Comparison of ENCODE assay signal across 8 mouse cellular contexts in the genomic region with DNA sequence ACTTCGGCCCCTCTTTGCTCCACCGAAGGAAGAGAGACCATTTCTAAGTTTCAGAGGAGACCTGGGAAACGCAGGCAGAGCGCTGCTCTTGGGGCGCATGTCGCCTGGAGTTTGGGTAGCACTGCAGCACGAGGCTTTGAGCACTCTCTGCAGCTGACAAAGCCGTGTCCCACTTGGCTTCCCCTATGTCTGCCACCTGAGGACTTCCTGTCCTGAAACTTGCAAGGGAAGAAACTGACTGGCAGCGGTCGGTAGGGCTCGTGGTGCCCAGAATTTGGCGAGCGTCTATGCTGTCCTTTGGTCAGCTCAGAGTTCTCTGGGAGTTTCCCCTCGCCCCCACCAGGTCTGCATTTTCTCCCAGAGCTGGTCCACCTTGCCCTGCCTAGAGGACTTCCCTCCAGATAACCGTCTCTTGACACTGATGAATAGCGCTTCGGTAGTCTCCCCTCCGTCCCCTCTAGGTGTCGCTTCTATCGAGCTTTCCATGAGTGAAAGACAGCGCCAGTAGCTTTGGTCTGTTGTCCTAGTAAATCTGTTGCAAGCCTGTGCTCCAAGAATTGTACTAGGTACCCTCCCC. TPM values are rescaled to one million over a fixed set of nuclear protein-coding genes. Genes with fewer than 3 reads are reported as not detected.
DNase-seq lines count a peak whose midpoint lies in the region; ATAC-seq and TF ChIP-seq lines count a peak whose summit lies in the region.

No protein-coding gene starts in this region.

- H3K36me3 ChIP-seq in embryonic facial prominence, embryonic 11.5 days (replicated peaks; ENCODE audit: control insufficient read depth, insufficient read depth, low read depth, low read length), result no peaks in the 10 kb centered on the region
- no peaks in the 10 kb centered on the region for H3K36me3 ChIP-seq in heart, postnatal 0 days (replicated peaks; ENCODE audit: control insufficient read depth, insufficient read depth, low read length)
- no peaks in the 10 kb centered on the region for H3K36me3 ChIP-seq in lung, embryonic 14.5 days (ENCODE audit: insufficient read depth)

- ATAC-seq in embryonic facial prominence, embryonic 11.5 days (replicated peaks; ENCODE audit: insufficient number of reproducible peaks, low FRiP score, low TSS enrichment, low read depth), result no peak
- peak; percentile 42 for ATAC-seq in heart, postnatal 0 days (ENCODE audit: insufficient read depth, low read depth)
- no peak for ATAC-seq in lung, embryonic 14.5 days (ENCODE audit: insufficient read depth)
- ATAC-seq in megakaryocyte progenitor cell, adult 5-6 weeks (replicated peaks; ENCODE audit: poor library complexity), result no peak

- H3K4me1 ChIP-seq in embryonic facial prominence, embryonic 11.5 days (ENCODE audit: control insufficient read depth, insufficient read depth, low read length), result no peaks in the 10 kb centered on the region; the same call in 1 of the 2 replicates
- H3K4me1 ChIP-seq in heart, postnatal 0 days (ENCODE audit: control insufficient read depth, insufficient read depth), result 0 out of 2 replicates have a peak, but pooled peaks cover 12% of the 10 kb centered on the region
- no peaks in the 10 kb centered on the region for H3K4me1 ChIP-seq in lung, embryonic 14.5 days (ENCODE audit: insufficient read depth)

- peak overlapping the region; percentile 14; the same call in 1 of the 2 replicates for H3K4me3 ChIP-seq in embryonic facial prominence, embryonic 11.5 days (ENCODE audit: low read depth, low read length)
- peak overlapping the region; percentile 65 for H3K4me3 ChIP-seq in heart, postnatal 0 days (ENCODE audit: low read depth, low read length)
- peak overlapping the region; percentile 78 for H3K4me3 ChIP-seq in layer of hippocampus, adult 2 months
- H3K4me3 ChIP-seq in lung, embryonic 14.5 days (ENCODE audit: low read depth, low read length), result peak overlapping the region; percentile 54

- no peak for TF ChIP-seq EP300 in heart, postnatal 0 days (IDR thresholded peaks at IDR 0.05; ENCODE audit: low read depth)

- no peak overlapping the region for H3K27ac ChIP-seq in embryonic facial prominence, embryonic 11.5 days (replicated peaks; ENCODE audit: low read depth, low read length)
- H3K27ac ChIP-seq in heart, postnatal 0 days (ENCODE audit: low read depth), result no peak overlapping the region
- peak overlapping the region; percentile 91; the same call in 1 of the 2 replicates for H3K27ac ChIP-seq in layer of hippocampus, adult 2 months
- H3K27ac ChIP-seq in lung, embryonic 14.5 days (ENCODE audit: low read depth), result no peak overlapping the region

- TF ChIP-seq CTCF in heart, postnatal 0 days (IDR thresholded peaks at IDR 0.05; ENCODE audit: low read depth), result peak; percentile 64
- peak; percentile 81 for TF ChIP-seq CTCF in layer of hippocampus, adult 2 months (conservative IDR thresholded peaks at IDR 0.05)
- peak; percentile 67 for TF ChIP-seq CTCF in lung, embryonic 14.5 days (IDR thresholded peaks at IDR 0.05; ENCODE audit: low read depth)

- WGBS in embryonic facial prominence, embryonic 11.5 days, result 2% methylated on average over 21 of the region's 21 CpGs
- 2% methylated on average over 21 of the region's 21 CpGs for WGBS in heart, postnatal 0 days
- 1% methylated on average over 21 of the region's 21 CpGs for WGBS in lung, embryonic 14.5 days

- DNase-seq in adrenal gland, adult 2 months, result peak; percentile 51
- no peak for DNase-seq in adrenal gland, adult 8-10 months
- DNase-seq in embryonic facial prominence, embryonic 11.5 days (ENCODE audit: low spot score), result peak; percentile 76
- DNase-seq in heart, postnatal 0 days (ENCODE audit: low spot score), result peak; percentile 35
- DNase-seq in layer of hippocampus, adult 2 months (ENCODE audit: low spot score in 2 of 2), result peak; percentile 61 to 66
- peak; percentile 72 for DNase-seq in lung, embryonic 14.5 days
- DNase-seq in right cerebral cortex, postnatal 10 days (ENCODE audit: low spot score in 2 of 2), result peak; percentile 68 to 79

- no peaks in the 10 kb centered on the region for H3K9me3 ChIP-seq in embryonic facial prominence, embryonic 11.5 days (replicated peaks; ENCODE audit: control insufficient read depth, low read length)
- no peaks in the 10 kb centered on the region for H3K9me3 ChIP-seq in heart, postnatal 0 days (replicated peaks; ENCODE audit: control insufficient read depth, low read length)
- no peaks in the 10 kb centered on the region for H3K9me3 ChIP-seq in lung, embryonic 14.5 days (ENCODE audit: low read depth, low read length)

- peak overlapping the region; percentile 97 for H3K4me2 ChIP-seq in embryonic facial prominence, embryonic 11.5 days (ENCODE audit: low read depth, low read length)
- peak overlapping the region; percentile 98 for H3K4me2 ChIP-seq in heart, postnatal 0 days (ENCODE audit: low read depth, low read length)
- H3K4me2 ChIP-seq in lung, embryonic 14.5 days, result peak overlapping the region; percentile 89

- H3K9ac ChIP-seq in embryonic facial prominence, embryonic 11.5 days (replicated peaks; ENCODE audit: low read length), result no peak overlapping the region
- H3K9ac ChIP-seq in heart, postnatal 0 days (replicated peaks; ENCODE audit: low read depth, low read length), result no peak overlapping the region
- no peak overlapping the region for H3K9ac ChIP-seq in lung, embryonic 14.5 days

- peaks cover 35% of the 10 kb centered on the region for H3K27me3 ChIP-seq in embryonic facial prominence, embryonic 11.5 days (ENCODE audit: control insufficient read depth, insufficient read depth, low read length)
- peaks cover 35% of the 10 kb centered on the region for H3K27me3 ChIP-seq in heart, postnatal 0 days (ENCODE audit: control insufficient read depth, insufficient read depth, low read length)
- H3K27me3 ChIP-seq in lung, embryonic 14.5 days (ENCODE audit: insufficient read depth, low read length), result peaks cover 39% of the 10 kb centered on the region

RNA-seq across cellular contexts. Expression of gene Fstl4, which starts 1.3 kb away (rescaled TPM):
- 1 to 10 TPM in 1 of 2 experiments, under 1 TPM in 1; 0.79 to 1.1 TPM for total RNA-seq in adrenal gland, adult 2 months (2021)
- 0.57 and 0.61 TPM in 2 replicates for polyA plus RNA-seq in adrenal gland, adult 2 months (2012; rRNA removed)
- total RNA-seq in adrenal gland, adult 8-10 months (2022), result 1 to 10 TPM in 2 of 4 experiments, under 1 TPM in 2; 0.65 to 1.3 (median 0.95) TPM
- polyA plus RNA-seq in embryonic facial prominence, embryonic 11.5 days (2014; fragmentation: Nextera tagmentation; extraction: Ambion mirVana), result 1.0 and 2.5 TPM in 2 replicates
- 7.0 and 9.4 TPM in 2 replicates for total RNA-seq in heart, postnatal 0 days (2014; rRNA removed; ENCODE audit: low replicate concordance)
- polyA plus RNA-seq in heart, postnatal 0 days (2015; fragmentation: Nextera tagmentation; extraction: Ambion mirVana), result 6.2 and 6.3 TPM in 2 replicates
- 10 to 100 TPM; 13.8 to 14.8 TPM for total RNA-seq in layer of hippocampus, adult 2 months (2021)
- 7.8 and 8.5 TPM in 2 replicates for polyA plus RNA-seq in lung, embryonic 14.5 days (2014; fragmentation: Nextera tagmentation; extraction: Ambion mirVana)
- total RNA-seq in megakaryocyte progenitor cell, adult 5-6 weeks (2015), result 0.05 TPM in 1 of 2 replicates, not detected in the other
- 0.04 TPM in 1 of 2 replicates, not detected in the other for total RNA-seq in megakaryocyte progenitor cell, adult 5-6 weeks (2017)

Comparison
In these comparisons a context has a peak if more than half of its experiments do, and no peak if none do; other contexts are left out.
1. H3K4me3 ChIP-seq: peak in every context shown above with its lines; median percentile 78 in layer of hippocampus, adult 2 months; 65 in heart, postnatal 0 days; 54 in lung, embryonic 14.5 days; 14 in embryonic facial prominence, embryonic 11.5 days.